Mouse (Mus musculus) liver, embryonic 14.5 days (tissue): ENCODE results near the gene Selenop. TPM values are rescaled to one million over a fixed set of nuclear protein-coding genes. Genes with fewer than 3 reads are reported as not detected.

Source experiments
- ATAC-seq: fragments of 200-750 bp; cut with Nextera tagmentation; 2 replicates; pipeline ENCODE4 v1.8.0; 2017; ENCODE audit warnings: moderate number of reproducible peaks, mild to moderate bottlenecking, moderate library complexity; ENCODE audit not compliant: insufficient read depth
- DNase-seq, 3 experiments: peaks; one replicate each; pipeline ENCODE4 v3.0.0-alpha.2; 2012 to 2013; ENCODE audit warnings: low read depth in 3 of 3, low spot score in 3 of 3
- H3K27ac ChIP-seq: fragments of 300-500 bp; sonication (generic); 2 replicates; pipeline ENCODE4 v1.5.1; 2014; ENCODE audit warnings: moderate library complexity, mild to moderate bottlenecking, control low read depth, inconsistent platforms
- H3K27me3 ChIP-seq: fragments of 300-500 bp; sonication (generic); 2 replicates; pipeline ENCODE4 v1.6.1; 2014; ENCODE audit warnings: mild to moderate bottlenecking, low read length, moderate library complexity; ENCODE audit not compliant: control insufficient read depth, insufficient read depth
- H3K36me3 ChIP-seq: fragments of 300-500 bp; sonication (generic); replicated peaks from 2 replicates; pipeline ENCODE4 v1.6.1; 2014; ENCODE audit warnings: low read depth; ENCODE audit not compliant: control insufficient read depth, insufficient read depth
- H3K4me1 ChIP-seq, 2 experiments: fragments of 200-500 bp in 1 of 2; fragments of 300-500 bp in 1 of 2; sonication (generic) in 1 of 2; replicated peaks; 2 replicates each; pipeline ENCODE4 v1.6.1; 2012 to 2014; ENCODE audit warnings: antibody characterized with exemption in 1 of 2, inconsistent platforms in 1 of 2, low read length in 1 of 2; ENCODE audit not compliant: control insufficient read depth in 2 of 2, insufficient read depth in 2 of 2
- H3K4me2 ChIP-seq: fragments of 300-500 bp; sonication (generic); 2 replicates; pipeline ENCODE4 v1.6.1; 2014; ENCODE audit warnings: low read depth, mild to moderate bottlenecking, control low read depth, moderate library complexity
- H3K4me3 ChIP-seq, 2 experiments: fragments of 200-500 bp in 1 of 2; fragments of 300-500 bp in 1 of 2; sonication (generic) in 1 of 2; 2 replicates each; pipeline ENCODE4 v1.5.1; 2012 to 2014; ENCODE audit warnings: low read depth in 2 of 2, low read length in 2 of 2, mild to moderate bottlenecking in 2 of 2, control low read depth in 1 of 2, inconsistent platforms in 1 of 2, moderate library complexity in 1 of 2; ENCODE audit not compliant: insufficient read depth in 1 of 2
- H3K9ac ChIP-seq: fragments of 300-500 bp; sonication (generic); replicated peaks from 2 replicates; pipeline ENCODE4 v1.6.1; 2014; ENCODE audit warnings: mild to moderate bottlenecking, control low read depth, moderate library complexity
- H3K9me3 ChIP-seq: fragments of 300-500 bp; sonication (generic); 2 replicates; pipeline ENCODE4 v1.6.1; 2016; ENCODE audit warnings: low read length, mixed read lengths; ENCODE audit not compliant: control insufficient read depth
- CTCF ChIP-seq: IDR thresholded peaks from 2 replicates; pipeline ENCODE4 v1.5.1; 2016; ENCODE audit warnings: antibody characterized with exemption, low read depth, control low read depth
- EP300 ChIP-seq: IDR thresholded peaks from 2 replicates; pipeline ENCODE4 v1.6.1; 2016; ENCODE audit warnings: antibody characterized with exemption, low read depth
- WGBS: fragments of 180-500 bp; shearing (Covaris S2); extraction: QIAGEN DNeasy Blood & Tissue Kit; methylation state at CpG from one replicate; pipeline ENCODE4 v1.1.7; 2014; ENCODE audit not compliant: insufficient replicate concordance; 5-methylcytosine and 5-hydroxymethylcytosine counted together
- polyA plus RNA-seq, 2 experiments: library from polyadenylated mRNA; depleted of rRNA in 1 of 2; stranded (reverse) in 1 of 2; unstranded in 1 of 2; fragments of >200 nt; fragmentation: Nextera tagmentation in 1 of 2; extraction: Ambion mirVana in 1 of 2; gene quantifications; 2 replicates each; pipeline versions ENCODE4 v1.2.1 to v1.2.3; 2012 to 2014

The Selenop gene
- polyA plus RNA-seq, 2 experiments: 242 to 470 TPM

GRCm38 (mm10) chr15:3277391-3277790 lies 9.0 kb downstream of the Selenop start:
- H3K9me3 ChIP-seq: no peaks in the 10 kb centered on the region
- H3K4me3 ChIP-seq: no peak overlapping the region
- DNase-seq (no peak), ATAC-seq (no peak)
- no peak overlapping the region for H3K4me2 ChIP-seq
- H3K27me3 ChIP-seq: no peaks in the 10 kb centered on the region
- no peaks in the 10 kb centered on the region; the same call in 1 of the 2 replicates for H3K36me3 ChIP-seq
- no peak overlapping the region for H3K27ac ChIP-seq
- H3K4me1 ChIP-seq: no peaks in the 10 kb centered on the region
- H3K9ac ChIP-seq: no peak overlapping the region
- 61% methylated on average over 2 of the region's 2 CpGs for WGBS
- TF ChIP-seq CTCF (no peak; the same call in 1 of the 2 replicates), EP300 (no peak)

GRCm38 (mm10) chr15:3279242-3279641 lies 10.9 kb downstream of the Selenop start:
- no peak overlapping the region for H3K27ac ChIP-seq

GRCm38 (mm10) chr15:3281216-3281615 lies 12.9 kb downstream of the Selenop start:
- ATAC-seq (0 out of 2 replicates have a peak, but pooled peaks have one; percentile 26), DNase-seq (no peak)
- Histone ChIP-seq H3K4me3 (no peak overlapping the region), H3K4me2 (no peak overlapping the region), H3K36me3 (no peaks in the 10 kb centered on the region; the same call in 1 of the 2 replicates), H3K4me1 (no peaks in the 10 kb centered on the region), H3K9me3 (no peaks in the 10 kb centered on the region), H3K27ac (no peak overlapping the region), H3K27me3 (no peaks in the 10 kb centered on the region), H3K9ac (no peak overlapping the region)
- TF ChIP-seq CTCF (no peak), EP300 (no peak)

More at GRCm38 (mm10) chr15:3279242-3279641, 10.9 kb downstream of the Selenop start:
- H3K4me1 ChIP-seq: no peaks in the 10 kb centered on the region
- no peaks in the 10 kb centered on the region for H3K9me3 ChIP-seq
- H3K9ac ChIP-seq: no peak overlapping the region
- no peak overlapping the region for H3K4me2 ChIP-seq
- TF ChIP-seq CTCF (no peak), EP300 (no peak)
- no peaks in the 10 kb centered on the region; the same call in 1 of the 2 replicates for H3K36me3 ChIP-seq
- H3K27me3 ChIP-seq: no peaks in the 10 kb centered on the region
- DNase-seq: no peak
- 71% methylated on average over 7 of the region's 7 CpGs for WGBS
- no peak overlapping the region for H3K4me3 ChIP-seq
- no peak for ATAC-seq

- H3K27me3 ChIP-seq: no peaks in the 10 kb centered on the region
- DNase-seq (no peak), ATAC-seq (0 out of 2 replicates have a peak, but pooled peaks have one; percentile 36)
- H3K4me2 ChIP-seq: no peak overlapping the region
- H3K9me3 ChIP-seq: no peaks in the 10 kb centered on the region
- no peak overlapping the region for H3K27ac ChIP-seq
- TF ChIP-seq EP300: no peak
- TF ChIP-seq CTCF: no peak
- H3K36me3 ChIP-seq: no peaks in the 10 kb centered on the region; the same call in 1 of the 2 replicates
- H3K4me1 ChIP-seq: no peaks in the 10 kb centered on the region
- H3K9ac ChIP-seq: no peak overlapping the region
- no peak overlapping the region for H3K4me3 ChIP-seq
- 67% methylated on average over 1 of the region's 1 CpGs for WGBS
Observed at GRCm38 (mm10) chr15:3281737-3282136, 13.4 kb downstream of the Selenop start.

GRCm38 (mm10) chr15:3286032-3286431 lies 17.7 kb downstream of the Selenop start:
- Histone ChIP-seq H3K36me3 (no peaks in the 10 kb centered on the region), H3K27ac (no peak overlapping the region), H3K4me2 (no peak overlapping the region), H3K9ac (no peak overlapping the region), H3K9me3 (no peaks in the 10 kb centered on the region), H3K4me3 (no peak overlapping the region), H3K27me3 (no peaks in the 10 kb centered on the region), H3K4me1 (no peaks in the 10 kb centered on the region)
- TF ChIP-seq EP300: no peak
- no peak for TF ChIP-seq CTCF
- ATAC-seq (no peak), DNase-seq (no peak)
